Mouse (Mus musculus) heart, embryonic 13.5 days (tissue): ENCODE measurements around the gene Blm. TPM values are rescaled to one million over a fixed set of nuclear protein-coding genes. Genes with fewer than 3 reads are reported as not detected.

ENCODE experiments used
- ATAC-seq: fragments of 200-750 bp; cut with Nextera tagmentation; 2 replicates; pipeline ENCODE4 v1.8.0; 2017; ENCODE audit warnings: moderate TSS enrichment; ENCODE audit not compliant: insufficient number of reproducible peaks, low FRiP score, low TSS enrichment; ENCODE audit errors: extremely low read depth
- H3K27ac ChIP-seq: fragments of 300-500 bp; sonication (generic); replicated peaks from 2 replicates; pipeline ENCODE4 v1.5.1; 2015; ENCODE audit warnings: moderate library complexity, mild to moderate bottlenecking, inconsistent platforms
- H3K27me3 ChIP-seq: fragments of 300-500 bp; sonication (generic); replicated peaks from 2 replicates; pipeline ENCODE4 v1.6.1; 2015; ENCODE audit warnings: mild to moderate bottlenecking, inconsistent platforms
- H3K36me3 ChIP-seq: fragments of 300-500 bp; sonication (generic); 2 replicates; pipeline ENCODE4 v1.6.1; 2015; ENCODE audit warnings: mild to moderate bottlenecking, inconsistent platforms
- H3K4me1 ChIP-seq: fragments of 300-500 bp; sonication (generic); 2 replicates; pipeline ENCODE4 v1.6.1; 2015; ENCODE audit warnings: inconsistent platforms
- H3K4me2 ChIP-seq: fragments of 300-500 bp; sonication (generic); 2 replicates; pipeline ENCODE4 v1.6.1; 2015; ENCODE audit warnings: inconsistent platforms, mild to moderate bottlenecking, moderate library complexity
- H3K4me3 ChIP-seq: fragments of 300-500 bp; sonication (generic); 2 replicates; pipeline ENCODE4 v1.5.1; 2015; ENCODE audit warnings: moderate library complexity, mild to moderate bottlenecking, inconsistent platforms
- H3K9ac ChIP-seq: fragments of 300-500 bp; sonication (generic); 2 replicates; pipeline ENCODE4 v1.6.1; 2015; ENCODE audit warnings: inconsistent platforms, mild to moderate bottlenecking, moderate library complexity
- H3K9me3 ChIP-seq: fragments of 300-500 bp; sonication (generic); 2 replicates; pipeline ENCODE4 v1.6.1; 2016; ENCODE audit warnings: inconsistent platforms
- WGBS: fragments of 180-500 bp; shearing (Covaris S2); methylation state at CpG from one replicate; pipeline ENCODE4 v1.1.7; 2015; ENCODE audit warnings: mixed read lengths; 5-methylcytosine and 5-hydroxymethylcytosine counted together
- polyA plus RNA-seq: library from polyadenylated mRNA; unstranded; fragments of >200 nt; fragmentation: Nextera tagmentation; extraction: Ambion mirVana; gene quantifications from 2 replicates; pipeline ENCODE4 v1.2.1, GENCODE M21; 2015

The Blm gene
- polyA plus RNA-seq, 1 experiment from 2014 or later: 17.1 TPM

DNA sequence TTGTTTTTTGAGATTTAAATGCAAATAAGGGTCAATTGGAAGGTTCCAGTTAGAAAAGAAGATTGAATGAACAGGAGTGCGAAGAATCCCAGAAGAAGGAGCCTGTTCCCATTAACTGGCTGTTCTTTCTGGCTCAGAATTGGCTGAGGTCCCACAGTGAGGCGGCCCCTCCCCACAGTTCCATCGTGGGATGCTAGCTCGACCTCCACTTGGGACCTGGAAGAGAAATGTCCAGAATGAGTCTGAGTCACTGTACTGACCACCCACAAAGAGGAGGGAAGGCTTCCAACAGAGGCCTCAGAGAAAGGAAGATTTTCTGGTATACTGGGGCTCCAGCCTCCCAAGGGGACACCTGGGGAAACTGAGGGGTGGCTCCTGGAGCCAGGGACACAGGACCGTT lies 23.7 kb upstream of the Blm start:
- Histone ChIP-seq H3K4me3 (no peak overlapping the region), H3K36me3 (no peaks in the 10 kb centered on the region), H3K9me3 (no peaks in the 10 kb centered on the region), H3K27ac (no peak overlapping the region), H3K4me2 (no peak overlapping the region), H3K4me1 (peaks cover 35% of the 10 kb centered on the region), H3K27me3 (no peaks in the 10 kb centered on the region), H3K9ac (no peak overlapping the region)
- ATAC-seq: no peak
- 61% methylated on average over 5 of the region's 5 CpGs for WGBS

GRCm38 (mm10) chr7:80558101-80558500 lies 23.2 kb upstream of the Blm start:
- no peaks in the 10 kb centered on the region for H3K9me3 ChIP-seq
- no peaks in the 10 kb centered on the region for H3K27me3 ChIP-seq
- H3K9ac ChIP-seq: no peak overlapping the region
- H3K4me2 ChIP-seq: no peak overlapping the region
- H3K36me3 ChIP-seq: no peaks in the 10 kb centered on the region
- ATAC-seq: no peak
- no peak overlapping the region for H3K4me3 ChIP-seq
- H3K27ac ChIP-seq: no peak overlapping the region
- peaks cover 35% of the 10 kb centered on the region for H3K4me1 ChIP-seq
- 50% methylated on average over 8 of the region's 8 CpGs for WGBS

DNA sequence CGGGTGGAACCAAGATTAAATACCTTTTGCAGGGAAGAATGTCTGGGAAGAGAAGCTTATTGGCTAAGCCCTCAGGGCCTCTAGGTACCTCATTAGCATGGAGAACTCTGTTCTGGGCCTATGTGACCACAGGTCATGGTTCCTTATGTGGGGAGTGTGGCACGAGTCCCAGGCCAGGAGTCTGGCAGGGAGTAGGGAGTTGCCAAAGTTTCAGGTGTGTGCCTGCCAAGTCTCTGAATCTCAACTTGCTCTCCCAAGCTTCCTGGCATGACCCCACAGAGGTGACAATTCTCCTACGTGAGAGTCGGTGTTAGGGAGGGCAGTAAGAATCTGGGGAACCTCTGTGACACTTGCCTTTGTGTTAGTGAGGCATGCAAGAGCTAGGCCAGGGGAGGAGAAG lies 22.2 kb upstream of the Blm start:
- Histone ChIP-seq H3K27me3 (no peaks in the 10 kb centered on the region), H3K4me3 (no peak overlapping the region), H3K9ac (no peak overlapping the region), H3K4me1 (peaks cover 35% of the 10 kb centered on the region), H3K36me3 (no peaks in the 10 kb centered on the region), H3K9me3 (no peaks in the 10 kb centered on the region), H3K27ac (no peak overlapping the region; the same call in 1 of the 2 replicates), H3K4me2 (no peak overlapping the region)
- no peak for ATAC-seq
- WGBS: 68% methylated on average over 4 of the region's 4 CpGs

- H3K9me3 ChIP-seq: no peaks in the 10 kb centered on the region
- no peaks in the 10 kb centered on the region for H3K27me3 ChIP-seq
- no peaks in the 10 kb centered on the region for H3K36me3 ChIP-seq
- H3K27ac ChIP-seq: peak overlapping the region; percentile 55
- H3K4me3 ChIP-seq: no peak overlapping the region
- 46% methylated on average over 3 of the region's 3 CpGs for WGBS
- no peak overlapping the region for H3K4me2 ChIP-seq
- no peak for ATAC-seq
- no peak overlapping the region for H3K9ac ChIP-seq
- peaks cover 35% of the 10 kb centered on the region for H3K4me1 ChIP-seq
Measured at GRCm38 (mm10) chr7:80556166-80556565, 21.2 kb upstream of the Blm start.

DNA sequence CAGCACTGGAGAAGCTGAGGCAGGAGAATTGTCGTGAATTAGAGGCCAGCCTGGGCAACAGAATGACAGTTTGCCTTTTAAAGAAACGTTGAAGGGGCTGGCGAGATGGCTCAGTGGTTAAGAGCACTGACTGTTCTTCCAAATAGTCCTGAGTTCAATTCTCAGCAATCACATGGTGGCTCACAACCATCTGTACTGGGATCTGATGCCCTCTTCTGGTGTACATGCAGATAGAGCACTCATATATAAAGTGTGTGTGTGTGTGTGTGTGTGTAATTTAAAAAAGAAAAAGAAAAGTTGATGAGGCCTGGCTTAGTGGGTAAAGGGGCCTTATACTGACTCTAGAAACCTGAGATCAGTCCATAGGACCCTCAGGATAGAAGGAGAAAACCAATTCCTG lies 20.2 kb upstream of the Blm start:
- peak overlapping the region; percentile 56; the same call in 1 of the 2 replicates for H3K9ac ChIP-seq
- no peaks in the 10 kb centered on the region for H3K36me3 ChIP-seq
- 0 out of 2 replicates have a peak overlapping the region, but pooled peaks have one; percentile 18 for H3K4me2 ChIP-seq
- H3K4me3 ChIP-seq: no peak overlapping the region
- H3K4me1 ChIP-seq: peaks cover 35% of the 10 kb centered on the region
- no peaks in the 10 kb centered on the region for H3K9me3 ChIP-seq
- WGBS: 68% methylated on average over 3 of the region's 3 CpGs
- peak overlapping the region; percentile 81 for H3K27ac ChIP-seq
- no peak for ATAC-seq
- H3K27me3 ChIP-seq: no peaks in the 10 kb centered on the region

GRCm38 (mm10) chr7:80554180-80555021 lies 19.5 kb upstream of the Blm start:
- Histone ChIP-seq H3K27ac (peak overlapping the region; percentile 81), H3K4me2 (peak overlapping the region; percentile 18; the same call in 1 of the 2 replicates), H3K9me3 (no peaks in the 10 kb centered on the region), H3K4me1 (peaks cover 35% of the 10 kb centered on the region), H3K9ac (peak overlapping the region; percentile 56), H3K4me3 (no peak overlapping the region), H3K36me3 (no peaks in the 10 kb centered on the region), H3K27me3 (no peaks in the 10 kb centered on the region)
- ATAC-seq: no peak
- WGBS: 52% methylated on average over 22 of the region's 22 CpGs

DNA sequence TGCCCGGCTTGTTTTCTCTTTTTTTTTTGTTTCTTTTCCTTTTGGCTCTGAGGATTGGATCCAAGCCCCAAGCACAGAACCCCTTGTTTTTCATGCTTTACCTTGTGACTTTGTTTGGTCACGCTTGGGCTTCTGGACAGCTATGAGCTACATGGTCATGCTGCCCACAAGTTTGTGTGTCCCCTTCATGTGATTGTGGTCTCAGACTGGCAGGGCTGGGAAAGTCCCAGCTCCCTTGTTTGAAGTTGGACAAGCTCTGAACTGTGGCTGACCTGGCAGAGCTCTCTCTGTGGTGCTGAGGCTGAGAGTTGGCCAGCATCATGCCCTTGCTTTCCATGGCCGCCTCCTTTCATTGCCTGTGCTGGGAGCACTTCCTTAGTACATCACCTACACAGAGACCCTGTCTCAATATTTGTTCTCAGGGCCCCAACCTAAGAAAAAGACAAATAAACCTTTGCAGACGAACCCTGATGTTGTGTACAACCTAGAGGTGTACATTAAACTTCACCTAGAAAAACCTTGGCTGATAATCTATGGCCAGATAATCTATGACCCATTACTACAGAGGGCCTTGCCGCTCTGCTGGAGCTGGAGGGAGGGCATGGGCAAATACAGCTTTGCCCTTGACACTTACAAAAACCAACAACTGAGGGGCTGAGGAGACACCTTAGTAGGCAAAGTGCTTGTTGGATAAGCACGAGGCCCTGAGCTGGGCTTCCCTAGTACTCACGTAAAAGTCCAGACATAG lies 13.8 kb upstream of the Blm start:
- Histone ChIP-seq H3K4me1 (no peaks in the 10 kb centered on the region), H3K27ac (no peak overlapping the region), H3K9ac (no peak overlapping the region), H3K4me3 (no peak overlapping the region), H3K4me2 (no peak overlapping the region), H3K9me3 (no peaks in the 10 kb centered on the region), H3K36me3 (no peaks in the 10 kb centered on the region), H3K27me3 (no peaks in the 10 kb centered on the region)
- 72% methylated on average over 7 of the region's 7 CpGs for WGBS
- no peak for ATAC-seq

- WGBS: 71% methylated on average over 7 of the region's 7 CpGs
- ATAC-seq: no peak
Measured at GRCm38 (mm10) chr7:80542139-80542831, 7.4 kb upstream of the Blm start.

GRCm38 (mm10) chr7:80539581-80539980 lies 4.7 kb upstream of the Blm start:
- no peak overlapping the region for H3K4me2 ChIP-seq
- H3K27ac ChIP-seq: no peak overlapping the region
- no peak for ATAC-seq
- H3K36me3 ChIP-seq: no peaks in the 10 kb centered on the region
- no peak overlapping the region for H3K4me3 ChIP-seq
- H3K9me3 ChIP-seq: no peaks in the 10 kb centered on the region
- H3K9ac ChIP-seq: no peak overlapping the region
- H3K27me3 ChIP-seq: no peaks in the 10 kb centered on the region
- WGBS: 60% methylated on average over 5 of the region's 5 CpGs
- H3K4me1 ChIP-seq: 0 out of 2 replicates have a peak, but pooled peaks cover 4% of the 10 kb centered on the region

More at GRCm38 (mm10) chr7:80542139-80542831, 7.4 kb upstream of the Blm start:
- no peak overlapping the region for H3K27ac ChIP-seq
- H3K36me3 ChIP-seq: no peaks in the 10 kb centered on the region
- no peak overlapping the region for H3K4me3 ChIP-seq
- H3K9me3 ChIP-seq: no peaks in the 10 kb centered on the region
- H3K9ac ChIP-seq: no peak overlapping the region
- H3K4me1 ChIP-seq: 0 out of 2 replicates have a peak, but pooled peaks cover 4% of the 10 kb centered on the region
- H3K27me3 ChIP-seq: no peaks in the 10 kb centered on the region
- H3K4me2 ChIP-seq: no peak overlapping the region

DNA sequence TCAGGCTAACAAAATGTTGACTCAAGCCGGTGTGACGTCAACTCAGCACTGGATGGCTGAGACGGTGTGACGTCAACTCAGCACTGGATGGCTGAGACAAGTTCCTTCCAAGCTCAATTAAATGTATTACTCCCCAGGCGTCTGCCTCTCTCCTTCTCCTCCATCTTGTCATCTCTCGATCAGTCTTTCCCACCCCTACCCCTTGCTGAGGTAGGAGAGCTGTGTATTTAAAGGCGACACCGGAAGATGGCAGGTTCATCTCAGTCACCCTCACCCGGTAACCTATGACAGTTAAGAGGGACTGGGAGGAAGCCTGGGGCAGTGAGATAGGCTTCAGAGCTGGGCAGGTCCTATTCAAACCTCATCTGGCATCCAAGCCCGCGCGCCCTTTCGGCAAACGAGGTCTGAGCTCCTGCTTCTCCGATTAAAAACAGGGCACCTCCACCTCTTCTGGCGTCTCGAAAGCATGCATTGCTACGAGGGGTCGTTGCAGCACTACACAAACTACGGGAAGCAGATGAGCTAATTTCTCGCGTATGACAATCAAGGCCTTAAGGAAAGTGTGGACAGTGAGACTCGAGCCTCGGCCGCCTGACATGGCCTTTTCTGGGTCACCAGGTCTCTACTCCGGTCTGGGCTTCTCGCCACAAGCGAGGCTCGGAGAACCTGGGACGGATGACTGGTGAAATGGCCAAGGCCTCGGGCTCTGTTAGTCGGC lies 469 bp downstream of the Blm start:
- peak overlapping the region; percentile 66 for H3K27ac ChIP-seq
- 0 out of 2 replicates have a peak, but pooled peaks have one; percentile 1 for ATAC-seq
- H3K27me3 ChIP-seq: no peaks in the 10 kb centered on the region
- peaks cover 15% of the 10 kb centered on the region for H3K4me1 ChIP-seq
- H3K36me3 ChIP-seq: no peaks in the 10 kb centered on the region
- H3K9ac ChIP-seq: peak overlapping the region; percentile 86
- no peaks in the 10 kb centered on the region for H3K9me3 ChIP-seq
- peak overlapping the region; percentile 68 for H3K4me3 ChIP-seq
- H3K4me2 ChIP-seq: peak overlapping the region; percentile 94
- 1% methylated on average over 32 of the region's 32 CpGs for WGBS
